Mouse (Mus musculus) small intestine, adult 2 months (tissue): ENCODE measurements around the gene Cntfr.
"Not testable (repeated sequence)": the region's sequence is repeated elsewhere in the genome, so short reads cannot be mapped to it uniquely, and the experiment has no call there.

Experiments used
- CTCF ChIP-seq: fragments of 200-500 bp; IDR thresholded peaks from 2 replicates; pipeline ENCODE4 v1.5.1; 2012; ENCODE audit warnings: low read depth, mild to moderate bottlenecking, control low read depth, inconsistent platforms, low read length, moderate library complexity, mixed read lengths; ENCODE audit not compliant: insufficient replicate concordance, insufficient read length; ENCODE audit errors: extremely low read depth
- POLR2A ChIP-seq: fragments of 200-500 bp; IDR thresholded peaks from 2 replicates; pipeline ENCODE4 v1.6.1; 2012; ENCODE audit warnings: low read depth, mild to moderate bottlenecking, control low read depth, inconsistent platforms, low read length, moderate library complexity

DNA sequence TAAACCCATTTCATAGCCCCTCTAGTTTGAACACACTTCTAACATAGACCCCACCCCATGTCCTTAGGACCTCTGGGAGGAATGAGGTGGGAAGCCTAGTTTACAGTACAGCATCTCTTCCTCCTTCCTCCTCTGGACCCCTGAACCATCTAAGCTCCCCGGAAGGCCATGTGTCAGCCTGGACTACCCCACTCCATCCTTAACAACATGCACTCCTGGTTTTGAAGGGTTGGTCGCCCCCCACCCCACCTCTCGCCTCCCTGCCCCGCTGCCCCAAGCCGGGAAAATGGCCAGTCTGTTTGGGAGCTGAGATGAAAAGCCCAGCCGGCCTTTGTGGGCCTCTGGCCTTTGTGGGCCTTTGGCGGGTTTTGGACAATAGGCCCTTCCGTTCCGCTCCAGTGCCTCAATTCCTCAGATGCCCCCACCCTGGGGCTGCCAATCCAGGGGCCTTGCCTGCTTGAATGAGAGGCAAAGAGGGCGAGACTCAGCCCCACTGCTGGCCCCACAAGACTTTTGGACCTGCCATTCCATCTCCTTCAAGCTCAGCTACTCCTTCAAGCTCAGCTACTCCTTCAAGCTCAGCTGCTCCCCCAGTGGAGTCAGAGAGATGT, 10.9 kb downstream of the Cntfr start:
- not testable (repeated sequence) for TF ChIP-seq POLR2A, CTCF
